Mouse (Mus musculus) layer of hippocampus, postnatal 10 days (tissue): Measurements from ENCODE around the gene Pabpn1. TPM values are rescaled to one million over a fixed set of nuclear protein-coding genes. Genes with fewer than 3 reads are reported as not detected.
A peak's percentile ranks its signal among the peaks of the same experiment; 100 is the strongest.
"Not testable (repeated sequence)": the region's sequence is repeated elsewhere in the genome, so short reads cannot be mapped to it uniquely, and the experiment has no call there.

Experiments
- DNase-seq, 2 experiments: peaks; one replicate each; pipeline ENCODE4 v3.0.0; 2021; ENCODE audit warnings: low spot score in 2 of 2
- total RNA-seq, 2 experiments: library from RNA; stranded (reverse); gene quantifications; 2 replicates each; pipeline ENCODE4 v1.2.3; 2021

The Pabpn1 gene
- total RNA-seq, 2 experiments from 2014 or later, result 266 to 288 TPM

DNA sequence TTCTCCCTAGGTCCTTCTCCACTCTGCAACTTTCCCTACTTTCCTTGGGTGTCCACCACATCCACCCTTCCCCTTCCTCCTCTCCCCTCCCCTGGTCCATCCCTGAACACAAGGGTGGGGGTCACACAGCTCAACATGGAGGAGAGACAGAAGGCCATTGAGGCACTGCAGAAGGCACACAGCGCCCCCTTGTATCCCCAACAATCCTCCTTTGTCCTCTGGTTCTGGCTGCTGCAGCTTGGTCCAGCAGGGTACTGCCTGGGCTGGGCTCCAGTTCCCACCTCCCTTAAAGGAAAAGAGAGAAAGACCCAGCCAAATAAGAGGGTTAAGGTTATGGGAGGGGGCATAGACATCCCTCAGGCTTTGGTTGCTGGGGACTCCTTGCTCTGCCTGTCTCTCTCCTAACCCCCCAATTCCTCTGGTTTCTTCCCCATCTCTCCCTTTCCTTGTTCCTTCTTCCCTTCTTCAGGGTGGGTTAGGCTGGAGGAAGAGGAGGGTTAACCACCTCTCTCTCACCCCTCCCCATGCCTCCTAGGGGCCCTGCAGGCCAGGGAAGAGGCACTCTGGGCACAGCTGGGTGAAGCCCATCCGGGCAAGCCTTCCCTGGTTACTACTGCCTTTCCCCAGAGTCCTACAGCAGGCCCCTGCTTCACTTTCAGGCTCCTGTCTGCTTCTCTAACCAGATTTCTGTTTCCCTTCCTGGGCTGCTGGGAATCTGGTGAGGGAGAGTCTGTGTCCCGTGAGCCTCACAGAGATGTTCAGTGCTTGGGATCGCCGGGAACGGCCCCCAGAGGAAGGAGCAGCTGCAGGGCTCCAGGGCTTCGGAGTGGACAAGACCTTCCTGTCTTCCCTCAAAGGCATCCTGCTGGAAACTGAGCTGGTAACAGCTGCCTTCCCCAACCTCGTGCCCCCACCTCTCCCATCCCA lies 43.9 kb downstream of the Pabpn1 start, which contains the start of gene Cmtm5:
Gene Cmtm5, plus strand, starts transcription at position 358 of the 927 bp plus-strand sequence.
- DNase-seq, result peak; percentile 67 to 80

DNA sequence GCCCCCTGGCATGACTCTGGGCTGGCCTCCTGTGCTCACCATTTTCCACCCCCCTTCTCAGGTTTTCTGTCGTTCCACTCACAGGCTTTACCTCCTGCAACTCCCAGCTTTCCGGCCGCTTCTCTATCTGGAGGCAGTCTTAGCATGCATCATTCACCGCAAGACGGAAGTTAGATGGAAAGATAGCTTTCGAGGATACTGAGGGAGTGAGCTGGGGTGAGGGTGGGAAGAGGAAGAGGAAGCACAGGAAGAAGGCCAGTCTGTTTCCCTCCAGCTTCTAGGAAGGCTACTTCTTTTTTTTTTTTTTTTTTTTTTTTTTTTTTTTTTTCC lies 44.5 kb downstream of the Pabpn1 start:
- DNase-seq, result no peak

DNA sequence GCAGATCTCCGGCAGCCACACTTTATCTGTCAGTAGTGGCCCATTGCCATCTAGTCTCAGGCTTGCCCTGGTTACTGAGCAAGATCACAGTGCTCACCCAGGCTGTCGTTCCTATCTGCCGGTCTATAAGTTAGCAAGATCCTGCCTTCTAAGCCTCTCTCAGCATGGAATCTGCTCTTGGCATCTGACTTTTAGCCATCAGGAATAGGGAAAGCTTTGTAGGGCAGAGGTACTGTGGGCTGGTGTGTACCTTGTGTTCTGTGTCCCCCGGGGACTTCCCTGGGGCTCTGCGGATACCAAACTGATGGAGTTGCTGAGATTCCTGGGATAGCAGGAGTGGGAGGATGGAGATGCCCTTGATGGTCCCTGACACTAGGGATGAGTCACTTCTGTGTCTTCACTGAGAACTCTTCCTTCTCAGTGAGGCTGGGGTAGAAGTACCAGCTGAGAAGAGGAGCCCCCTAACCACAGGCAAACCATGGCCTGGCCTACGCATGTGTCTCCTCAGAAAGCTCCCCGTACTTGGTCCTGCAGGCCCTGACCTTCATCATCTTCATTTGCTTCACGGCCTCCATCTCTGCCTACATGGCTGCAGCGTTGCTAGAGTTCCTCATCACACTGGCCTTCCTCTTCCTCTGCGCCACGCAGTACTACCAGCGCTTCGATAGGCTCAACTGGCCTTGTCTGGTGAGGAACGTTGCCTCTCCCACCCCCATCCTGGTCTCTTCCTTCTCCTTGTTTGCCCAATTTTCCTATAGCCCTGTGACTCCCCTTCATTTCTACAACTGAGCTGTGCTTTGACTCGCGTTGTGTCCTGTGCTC lies 45.3 kb downstream of the Pabpn1 start:
- no peak for DNase-seq

DNA sequence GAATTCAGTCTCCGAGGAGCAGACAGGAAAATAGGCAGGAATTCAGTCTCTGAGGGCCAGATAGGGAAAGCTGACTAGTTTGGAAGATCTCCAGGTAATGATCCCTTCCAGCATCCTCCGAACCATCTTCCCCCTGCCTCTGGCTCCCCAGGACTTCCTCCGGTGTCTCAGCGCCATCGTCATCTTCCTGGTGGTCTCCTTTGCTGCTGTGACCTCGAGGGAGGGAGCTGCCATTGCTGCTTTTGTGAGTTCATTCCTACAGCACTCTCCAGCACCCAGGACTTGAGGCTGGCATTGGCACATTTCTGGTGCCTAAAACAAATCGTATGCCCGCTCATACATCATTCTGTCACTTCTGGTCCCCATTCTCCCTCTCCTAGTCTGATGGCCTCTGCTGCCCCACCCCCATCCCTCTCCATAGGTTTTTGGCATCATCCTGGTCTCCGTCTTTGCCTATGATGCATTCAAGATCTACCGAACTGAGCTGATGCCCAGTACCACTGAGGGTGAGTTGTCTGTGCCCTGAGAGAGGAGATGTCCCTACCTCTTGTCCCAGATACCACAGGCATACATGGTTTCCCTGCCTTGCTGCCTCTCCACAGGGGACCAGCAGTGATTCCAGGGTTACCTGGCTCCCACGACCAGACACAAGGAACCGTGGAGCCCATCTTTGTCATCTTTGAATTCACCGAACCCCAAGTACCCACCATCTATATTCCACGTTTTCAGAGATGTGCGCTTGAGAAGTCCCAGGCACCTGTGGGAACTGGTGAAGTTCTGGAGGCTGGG lies 46.3 kb downstream of the Pabpn1 start:
- no peak for DNase-seq

DNA sequence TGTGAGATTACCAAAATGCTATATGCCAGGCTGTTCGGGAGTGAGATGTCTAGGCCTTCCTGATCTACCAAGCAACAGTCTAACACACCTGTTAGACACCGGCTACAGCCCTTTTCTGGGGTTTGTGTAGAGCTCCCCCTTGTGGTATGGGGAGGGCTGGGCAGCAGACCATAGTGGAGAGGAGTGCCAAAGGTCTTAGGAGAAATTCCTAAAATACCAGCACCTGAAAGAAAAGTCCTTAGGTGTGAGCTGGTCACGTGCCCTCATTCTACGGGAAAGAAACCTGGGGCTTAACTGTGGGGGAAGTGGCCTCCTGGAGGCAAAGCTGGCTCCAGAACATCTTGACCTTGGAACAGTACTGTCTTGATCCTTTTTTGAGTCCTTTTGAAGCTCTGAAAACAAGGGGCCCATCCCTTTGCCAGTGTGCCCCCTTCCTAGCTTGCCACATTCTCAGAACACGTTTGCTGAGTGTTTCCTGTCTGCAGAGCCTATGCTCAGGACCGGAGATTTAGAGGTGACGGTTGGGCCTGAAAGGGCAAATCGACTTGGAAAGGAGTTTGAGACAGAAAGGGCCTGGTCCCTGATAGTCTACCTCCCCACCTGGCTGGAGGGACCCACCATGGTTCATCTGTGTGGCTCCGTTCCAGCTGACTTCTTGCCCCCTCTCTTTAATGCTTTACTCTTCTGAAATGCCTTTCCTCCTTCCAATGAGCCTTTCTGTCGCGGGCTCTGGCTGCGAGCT lies 47.3 kb downstream of the Pabpn1 start:
- peak; percentile 57 to 66 for DNase-seq

DNA sequence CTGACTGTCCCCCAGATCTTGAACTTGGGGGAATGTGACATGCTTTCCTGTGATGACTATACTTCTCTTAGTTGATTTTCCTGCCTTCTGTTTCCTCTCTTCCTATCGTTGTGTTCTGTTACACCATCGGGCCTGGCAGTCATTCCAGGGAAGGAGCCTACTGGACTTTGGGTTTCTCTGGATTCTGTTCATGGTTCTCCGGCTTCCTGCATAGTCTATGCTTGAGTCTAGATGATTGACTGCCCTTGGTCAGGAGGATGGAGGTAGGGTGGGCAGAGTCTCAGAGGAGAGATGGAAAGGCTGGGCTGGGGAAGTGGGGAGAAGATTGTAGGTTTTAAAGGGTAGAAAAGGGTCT lies 47.9 kb downstream of the Pabpn1 start:
- no peak for DNase-seq

DNA sequence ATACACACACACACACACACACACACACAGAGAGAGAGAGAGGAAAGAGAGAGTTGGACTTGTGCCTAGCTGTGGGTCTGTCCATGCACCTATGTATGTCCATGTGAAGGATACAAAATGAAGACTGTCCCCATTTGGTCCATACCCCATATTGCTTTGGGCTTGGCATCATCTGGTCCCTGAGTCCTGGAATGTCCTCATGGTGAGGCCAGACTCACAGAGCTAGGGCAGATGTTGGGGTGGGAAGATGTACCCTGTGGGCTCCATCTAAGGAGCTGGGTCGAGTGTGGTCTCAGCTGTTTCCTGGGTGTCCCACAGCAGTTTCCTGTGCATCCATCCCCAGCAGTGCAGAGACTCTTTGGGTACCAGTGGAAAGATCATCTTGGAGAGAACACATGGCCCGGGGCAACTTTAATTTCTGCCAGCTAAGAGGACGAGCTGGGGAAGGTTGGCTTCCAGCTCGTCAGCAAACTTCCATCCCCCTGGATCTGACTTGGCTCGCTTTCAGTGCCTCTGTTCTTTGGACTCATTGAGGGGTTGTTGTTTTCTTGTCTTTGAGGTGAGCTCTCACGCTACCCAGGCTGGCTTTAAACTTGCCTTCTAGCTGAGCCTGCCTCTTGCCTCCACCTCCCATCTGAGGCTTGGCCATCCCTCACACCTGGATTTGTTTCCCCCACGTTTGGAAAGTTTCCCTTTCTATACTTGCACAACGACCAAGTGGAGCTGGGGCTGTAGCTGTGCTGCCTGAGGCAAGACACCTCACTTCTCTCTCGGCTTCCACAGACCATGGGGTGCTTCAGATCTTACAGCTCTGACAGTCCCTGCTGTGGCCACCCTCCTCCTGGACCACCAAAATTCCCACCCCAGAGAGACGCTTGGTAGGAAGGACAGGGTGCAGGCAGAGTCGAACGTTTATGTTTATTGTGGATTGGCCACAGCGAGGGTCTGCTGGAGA lies 49.0 kb downstream of the Pabpn1 start:
- DNase-seq, result no peak

DNA sequence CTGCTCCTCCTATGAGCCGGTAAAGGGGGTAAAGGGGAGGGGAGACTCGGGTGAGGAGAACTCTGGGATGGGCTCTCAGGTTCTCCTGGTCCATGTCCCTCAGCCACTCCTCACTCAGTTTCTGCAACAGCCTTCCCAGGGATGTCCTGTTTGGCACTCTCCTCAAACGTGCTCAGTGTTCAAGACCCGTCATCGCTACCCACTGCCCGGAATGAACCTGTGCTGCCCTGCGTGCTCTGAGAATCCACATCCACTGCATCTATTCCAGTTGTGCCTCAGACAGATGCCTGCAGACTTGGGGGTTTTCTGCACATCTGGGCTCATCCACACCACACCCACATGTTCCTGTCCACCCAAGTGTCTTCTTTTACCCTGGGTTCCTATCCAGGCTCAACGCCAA lies 50.2 kb downstream of the Pabpn1 start:
- DNase-seq, result no peak

DNA sequence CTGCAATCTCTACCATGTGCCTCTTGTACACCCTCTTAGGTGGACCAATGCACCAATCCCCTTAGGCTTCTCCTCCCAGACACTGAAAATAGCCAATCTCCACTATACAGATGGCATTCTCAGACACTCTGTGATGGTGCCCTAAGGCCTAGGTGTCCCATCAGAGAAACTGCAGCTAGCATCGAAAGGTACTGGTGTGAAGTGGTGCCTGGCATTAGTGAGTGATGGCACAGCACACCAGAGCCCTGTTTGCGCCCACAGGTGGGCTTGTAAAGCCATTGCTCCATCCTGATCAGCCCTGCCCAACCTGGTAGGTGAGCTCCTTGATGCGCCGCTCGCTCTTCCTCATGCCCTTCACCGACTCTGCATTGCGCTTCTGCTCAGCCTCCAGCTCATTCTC lies 51.7 kb downstream of the Pabpn1 start:
- DNase-seq, result no peak

DNA sequence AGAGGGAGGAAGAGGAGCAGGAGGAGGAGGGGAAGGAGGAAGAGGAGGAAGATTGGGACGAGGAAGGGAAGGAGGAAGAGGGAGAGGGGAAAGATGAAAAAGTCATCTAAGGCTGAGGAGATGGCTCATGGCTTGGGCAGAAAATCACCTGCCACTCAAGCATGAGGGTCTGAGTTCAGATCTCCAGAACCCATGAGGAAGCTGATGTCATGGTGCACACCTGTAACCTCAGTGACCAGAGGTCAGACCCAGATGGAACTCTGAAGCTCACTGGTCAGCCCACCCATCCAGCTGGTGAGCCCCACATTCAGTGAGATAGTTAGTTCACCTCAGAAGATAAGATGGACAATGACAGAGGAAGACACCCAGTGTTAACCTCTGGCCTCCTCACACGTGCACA lies 52.6 kb downstream of the Pabpn1 start:
- DNase-seq, result no peak

DNA sequence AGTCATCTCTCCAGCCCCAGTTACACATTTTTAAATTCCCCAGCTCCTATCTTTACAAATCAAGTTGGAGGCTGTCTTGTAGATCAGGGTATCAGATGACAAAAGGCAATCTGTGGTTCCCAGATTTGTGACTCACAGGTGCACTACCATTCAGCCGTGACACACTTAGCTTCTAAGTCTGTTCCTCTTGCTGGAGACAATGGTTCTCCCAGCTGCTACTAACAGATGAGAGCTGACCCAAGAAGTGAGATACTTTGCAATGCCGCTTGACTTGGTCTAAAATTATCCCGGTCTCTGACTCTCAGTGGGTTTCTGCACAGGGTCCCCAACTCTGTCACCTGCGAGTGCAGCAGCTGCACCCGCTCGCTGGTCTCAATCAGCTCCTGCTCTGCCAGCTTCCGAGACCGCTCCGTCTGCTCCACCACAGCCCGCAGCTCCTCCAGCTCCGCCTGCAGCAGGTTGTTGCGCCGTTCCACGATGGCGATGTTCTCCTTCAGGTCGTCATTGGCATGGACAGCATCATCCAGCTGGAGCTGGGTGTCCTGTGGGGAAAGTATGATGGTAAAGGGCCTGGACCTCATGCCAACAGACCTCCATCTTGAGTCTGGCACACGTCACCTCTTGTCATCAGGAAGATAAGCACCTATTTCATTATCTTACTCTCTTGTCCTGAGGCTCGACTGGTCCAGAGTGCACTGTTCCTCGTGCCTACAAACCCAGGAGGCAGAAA lies 53.8 kb downstream of the Pabpn1 start:
- no peak for DNase-seq

DNA sequence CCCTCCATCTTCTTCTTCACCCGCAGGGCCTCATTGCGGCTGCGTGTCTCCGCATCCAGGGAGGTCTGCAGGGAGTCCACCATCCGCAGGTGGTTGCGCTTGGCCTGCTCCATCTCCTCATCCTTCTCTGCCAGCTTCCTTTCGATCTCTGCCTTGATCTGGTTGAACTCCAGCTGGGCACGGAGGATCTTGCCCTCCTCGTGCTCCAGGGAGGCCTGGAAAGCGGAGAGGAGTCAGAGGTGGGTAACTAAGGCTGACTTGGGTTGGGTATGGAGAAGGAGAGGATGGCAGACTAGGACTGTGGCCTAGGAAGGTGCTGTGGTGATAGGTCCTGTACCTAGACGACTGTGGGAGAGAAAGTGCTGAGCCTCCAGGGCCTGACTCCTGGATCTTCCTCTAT lies 54.7 kb downstream of the Pabpn1 start:
- DNase-seq, result not testable (repeated sequence)

Other genes starting within 250 kb of the Pabpn1 start
- gene 1700123O20Rik, start 206.3 kb upstream of the Pabpn1 start, total RNA-seq, result 10 to 100 TPM; 25.5 to 28.1 TPM
- 100 to 1,000 TPM; 208 to 213 TPM for gene Acin1, start 205.6 kb upstream of the Pabpn1 start, total RNA-seq
- not detected for gene Gm29776, start 193.7 kb upstream of the Pabpn1 start, total RNA-seq
- gene Cebpe, start 180.3 kb upstream of the Pabpn1 start, total RNA-seq, result not detected
- 10 to 100 TPM; 63.7 to 66.3 TPM for gene Slc7a8, start 110.6 kb upstream of the Pabpn1 start, total RNA-seq
- gene Rnf212b, start 78.4 kb upstream of the Pabpn1 start, total RNA-seq, result not detected
- gene Homez, start 21.5 kb upstream of the Pabpn1 start, total RNA-seq, result 10 to 100 TPM; 16.6 to 16.8 TPM
- 10 to 100 TPM; 36.7 to 40.0 TPM for gene Ppp1r3e, start 14.9 kb upstream of the Pabpn1 start, total RNA-seq
- gene Bcl2l2, start 9.1 kb upstream of the Pabpn1 start, total RNA-seq, result 10 to 100 TPM; 68.8 to 72.1 TPM
- 1 to 10 TPM in 1 of 2 experiments, not detected in 1; 9.9 TPM for gene Gm20521, start 9.1 kb upstream of the Pabpn1 start, total RNA-seq
- gene Slc22a17, start 20.6 kb downstream of the Pabpn1 start, total RNA-seq, result 100 to 1,000 TPM; 606 to 608 TPM
- gene Efs, start 33.6 kb downstream of the Pabpn1 start, total RNA-seq, result 10 to 100 TPM; 16.8 to 17.9 TPM
- not detected for gene Il25, start 40.2 kb downstream of the Pabpn1 start, total RNA-seq
- 10 to 100 TPM; 33.5 to 37.0 TPM for gene Cmtm5, start 43.8 kb downstream of the Pabpn1 start, total RNA-seq
- gene Myh6, start 74.4 kb downstream of the Pabpn1 start, total RNA-seq, result 1 to 10 TPM; 3.1 to 4.9 TPM
- not detected for gene Gm17428, start 84.4 kb downstream of the Pabpn1 start, total RNA-seq
- 1 to 10 TPM; 4.4 to 7.4 TPM for gene Myh7, start 102.1 kb downstream of the Pabpn1 start, total RNA-seq
- gene Ngdn, start 123.0 kb downstream of the Pabpn1 start, total RNA-seq, result 10 to 100 TPM; 30.0 to 39.1 TPM
- gene Zfhx2, start 199.8 kb downstream of the Pabpn1 start, total RNA-seq, result 10 to 100 TPM; 34.0 to 39.3 TPM
- gene Thtpa, start 202.3 kb downstream of the Pabpn1 start, total RNA-seq, result 10 to 100 TPM; 26.5 to 31.1 TPM
- gene Ap1g2, start 214.1 kb downstream of the Pabpn1 start, total RNA-seq, result 10 to 100 TPM; 19.2 to 20.6 TPM
- gene Jph4, start 224.4 kb downstream of the Pabpn1 start, total RNA-seq, result 100 to 1,000 TPM; 410 to 431 TPM